In genomic region chrX:61166519-61166918, GRCm38 (mm10) we compare ENCODE assay signal across 8 mouse cellular contexts. TPM values are rescaled to one million over a fixed set of nuclear protein-coding genes. Genes with fewer than 3 reads are reported as not detected.
A peak's percentile ranks its signal among the peaks of the same experiment; 100 is the strongest.
DNase-seq lines count a peak whose midpoint lies in the region; ATAC-seq and TF ChIP-seq lines count a peak whose summit lies in the region.
"Had no signal": no experiment of that assay in that cellular context is flagged by ENCODE, and none has a peak within 500 bp of the region (broad histone marks: within the 10 kb centered on the region; RNA-seq: fewer than 3 reads in every experiment).

No protein-coding gene starts in this region.

- ATAC-seq in CD4-positive, CD25-positive, alpha-beta regulatory T cell, adult 4 months, result no peak
- ATAC-seq: intestine, embryonic 16.5 days had no signal

- peak; percentile 84 for TF ChIP-seq CTCF in layer of hippocampus, adult 2 months (conservative IDR thresholded peaks at IDR 0.05)

- no peak overlapping the region for H3K27ac ChIP-seq in layer of hippocampus, adult 2 months

- no peak overlapping the region for H3K4me3 ChIP-seq in layer of hippocampus, adult 2 months

- no peak for DNase-seq in layer of hippocampus, adult 2 months (ENCODE audit: low spot score in 2 of 2)
- DNase-seq in layer of hippocampus, adult 8-10 months (ENCODE audit: low spot score in 2 of 2), result no peak
- DNase-seq in 3T3-L1 (ENCODE audit: low read depth, low spot score) (peak; percentile 50), 416B (ENCODE audit: low read depth) (peak; percentile 34)
- DNase-seq in cerebellum, postnatal 25 days, result peak; percentile 28 to 60
- DNase-seq in frontal cortex, postnatal 10 days (ENCODE audit: low spot score in 2 of 2), result no peak

RNA-seq across cellular contexts. Expression of gene Cdr1, which starts 18.8 kb away (rescaled TPM):
- total RNA-seq in layer of hippocampus, adult 2 months (2021), result not detected
- total RNA-seq in layer of hippocampus, adult 8-10 months (2022), result under 1 TPM in 1 of 4 experiments, not detected in 3; 0.21 TPM
- polyA plus RNA-seq in CD4-positive, CD25-positive, alpha-beta regulatory T cell, adult 4 months (2017; shearing (Covaris generic)), result not detected
- polyA plus RNA-seq: intestine, embryonic 16.5 days had no signal

Comparison
In these comparisons a context has a peak if more than half of its experiments do, and no peak if none do; other contexts are left out.
1. DNase-seq: peak in 3T3-L1 (single experiment), 416B (single experiment) and cerebellum, postnatal 25 days (2 of 2); none in layer of hippocampus, adult 2 months (0 of 2), layer of hippocampus, adult 8-10 months (0 of 2) and frontal cortex, postnatal 10 days (0 of 2).